Mouse (Mus musculus) hematopoietic stem cell, adult 5-6 weeks (primary cell): ENCODE measurements around the gene Slc38a6. TPM values are rescaled to one million over a fixed set of nuclear protein-coding genes. Genes with fewer than 3 reads are reported as not detected.

Source experiments
- ATAC-seq, 2 experiments: fragments of 125-278 bp in 1 of 2; replicated peaks in 1 of 2; 2 replicates each; pipeline ENCODE4 v1.8.0; 2016 to 2017; ENCODE audit warnings: inconsistent platforms in 2 of 2, mild to moderate bottlenecking in 2 of 2, moderate number of reproducible peaks in 2 of 2, low read depth in 1 of 2, moderate TSS enrichment in 1 of 2; ENCODE audit not compliant: low FRiP score in 2 of 2, poor library complexity in 2 of 2, severe bottlenecking in 2 of 2, insufficient read depth in 1 of 2, low TSS enrichment in 1 of 2
- total RNA-seq: library from RNA; stranded (forward); fragments of 172-1452, 232-1000 nt; gene quantifications from 2 replicates; pipeline ENCODE4 v1.2.3, GENCODE M21; 2017

Gene Slc38a6
- total RNA-seq, 1 experiment from 2014 or later = 3.6 TPM

GRCm38 (mm10) chr12:73347202-73347601 is 60.6 kb downstream of the Slc38a6 start:
- ATAC-seq = no peak

GRCm38 (mm10) chr12:73350466-73350865 is 63.9 kb downstream of the Slc38a6 start:
- ATAC-seq = no peak

GRCm38 (mm10) chr12:73350982-73351381 is 64.4 kb downstream of the Slc38a6 start:
- no peak for ATAC-seq

GRCm38 (mm10) chr12:73351746-73352145 is 65.2 kb downstream of the Slc38a6 start:
- ATAC-seq = no peak

GRCm38 (mm10) chr12:73353362-73353761 is 66.8 kb downstream of the Slc38a6 start:
- ATAC-seq = no peak

GRCm38 (mm10) chr12:73354521-73354920 is 67.9 kb downstream of the Slc38a6 start:
- ATAC-seq = no peak

GRCm38 (mm10) chr12:73355084-73355775 is 68.7 kb downstream of the Slc38a6 start:
- no peak for ATAC-seq

GRCm38 (mm10) chr12:73356696-73357095 is 70.1 kb downstream of the Slc38a6 start:
- no peak for ATAC-seq

- no peak for ATAC-seq
Measured at GRCm38 (mm10) chr12:73357311-73357710, 70.7 kb downstream of the Slc38a6 start.

GRCm38 (mm10) chr12:73357736-73358135 is 71.2 kb downstream of the Slc38a6 start:
- ATAC-seq = no peak

GRCm38 (mm10) chr12:73358640-73359039 is 72.1 kb downstream of the Slc38a6 start:
- ATAC-seq = no peak

GRCm38 (mm10) chr12:73359520-73359919 is 72.9 kb downstream of the Slc38a6 start:
- ATAC-seq = peak in 1 of 2 experiments; percentile 39; a peak in 1 of 4 replicates

GRCm38 (mm10) chr12:73361201-73361600 is 74.6 kb downstream of the Slc38a6 start:
- no peak for ATAC-seq

- no peak for ATAC-seq
Measured at GRCm38 (mm10) chr12:73363401-73363800, 76.8 kb downstream of the Slc38a6 start.

- no peak for ATAC-seq
Measured at GRCm38 (mm10) chr12:73363956-73364355, 77.4 kb downstream of the Slc38a6 start.

GRCm38 (mm10) chr12:73366581-73366980 is 80.0 kb downstream of the Slc38a6 start:
- no peak for ATAC-seq

- ATAC-seq = no peak
Measured at GRCm38 (mm10) chr12:73367460-73368079, 81.0 kb downstream of the Slc38a6 start.

- ATAC-seq = no peak
Measured at GRCm38 (mm10) chr12:73368868-73369608, 82.5 kb downstream of the Slc38a6 start.
